Mouse (Mus musculus): Measurements from ENCODE around the gene Pax7.

DNA sequence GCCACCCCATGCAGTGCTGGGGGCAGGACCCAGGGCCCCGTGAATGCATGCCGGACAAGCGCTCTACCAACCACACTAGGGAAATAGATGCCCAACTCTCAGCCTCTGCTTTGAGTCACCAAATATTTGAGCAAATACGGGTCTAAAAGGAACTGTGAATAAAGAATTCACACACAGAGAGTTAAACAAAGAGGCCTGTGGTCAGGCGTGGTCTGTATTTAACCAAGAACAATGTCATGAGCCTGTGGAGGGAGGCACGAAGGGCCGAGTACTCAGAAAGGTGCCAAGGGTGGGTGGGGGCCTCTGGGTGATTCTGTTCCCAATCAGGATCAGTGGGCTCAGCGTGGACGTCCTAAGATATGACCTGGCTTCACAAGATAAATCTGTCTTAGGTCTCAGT, 145.3 kb downstream of the Pax7 start:
- TF ChIP-seq POLR2A (IDR thresholded peaks at IDR 0.05; ENCODE audit: low read depth, low read length): no peak
- TF ChIP-seq ZMIZ1 (IDR thresholded peaks at IDR 0.05; ENCODE audit: low read depth, low read length): no peak
- no peak for TF ChIP-seq USF1 (IDR thresholded peaks at IDR 0.05; ENCODE audit: low read depth, low read length)
- TF ChIP-seq CTCF (conservative IDR thresholded peaks at IDR 0.05 in 1 of 2, IDR thresholded peaks at IDR 0.05 in 1 of 2; ENCODE audit: low read depth in 2 of 2, low read length in 2 of 2): no peak
- no peak for TF ChIP-seq HCFC1 (IDR thresholded peaks at IDR 0.05; ENCODE audit: low read depth, low read length)
- no peak for TF ChIP-seq RAD21 (IDR thresholded peaks at IDR 0.05; ENCODE audit: low read depth, low read length)

Measured in CH12.LX (cell line).